Mouse (Mus musculus) kidney, postnatal 25 days (tissue): ENCODE measurements at regions not wholly inside any gene's neighbourhood (a gene's known extent, or its start where the extent isn't known, plus 50 kb on each side); places are given as distances from the start of the nearest gene placed in this dataset.

Experiments used
- DNase-seq, 2 experiments: peaks; one replicate each; pipeline ENCODE4 v3.0.0; 2021; ENCODE audit warnings: mixed read lengths in 2 of 2

GRCm38 (mm10) chr13:60427755-60428385 lies 173.9 kb upstream of the Dapk1 start:
- DNase-seq, result no peak

GRCm38 (mm10) chr13:60429148-60429547 lies 172.6 kb upstream of the Dapk1 start:
- peak in 1 of 2 experiments; percentile 15 for DNase-seq

GRCm38 (mm10) chr13:60431412-60431811 lies 170.3 kb upstream of the Dapk1 start:
- no peak for DNase-seq

- no peak for DNase-seq
Observed at GRCm38 (mm10) chr13:60434221-60435210, 167.2 kb upstream of the Dapk1 start.

GRCm38 (mm10) chr13:60435333-60435732 lies 166.4 kb upstream of the Dapk1 start:
- no peak for DNase-seq

- DNase-seq, result no peak
Observed at GRCm38 (mm10) chr13:60438177-60438576, 163.6 kb upstream of the Dapk1 start.

- no peak for DNase-seq
Observed at GRCm38 (mm10) chr13:60440586-60440985, 161.2 kb upstream of the Dapk1 start.

GRCm38 (mm10) chr13:60445164-60445563 lies 156.6 kb upstream of the Dapk1 start:
- DNase-seq, result no peak

GRCm38 (mm10) chr13:60446926-60447325 lies 154.8 kb upstream of the Dapk1 start:
- DNase-seq, result no peak

GRCm38 (mm10) chr13:60450721-60451506 lies 150.8 kb upstream of the Dapk1 start:
- DNase-seq, result peak; percentile 31 to 55

GRCm38 (mm10) chr13:60453821-60454483 lies 147.8 kb upstream of the Dapk1 start:
- DNase-seq, result peak in 1 of 2 experiments; percentile 10

GRCm38 (mm10) chr13:60455033-60455619 lies 146.6 kb upstream of the Dapk1 start:
- peak; percentile 64 to 76 for DNase-seq

GRCm38 (mm10) chr13:60455863-60456551 lies 145.7 kb upstream of the Dapk1 start:
- peak in 1 of 2 experiments; percentile 11 for DNase-seq

GRCm38 (mm10) chr13:60457277-60457676 lies 144.5 kb upstream of the Dapk1 start:
- DNase-seq, result peak in 1 of 2 experiments; percentile 16

GRCm38 (mm10) chr13:60459002-60459401 lies 142.7 kb upstream of the Dapk1 start:
- peak in 1 of 2 experiments; percentile 15 for DNase-seq

GRCm38 (mm10) chr13:60466553-60467313 lies 135.0 kb upstream of the Dapk1 start:
- peak in 1 of 2 experiments; percentile 21 for DNase-seq

- DNase-seq, result peak; percentile 53 to 56
Observed at GRCm38 (mm10) chr13:60467821-60468579, 133.7 kb upstream of the Dapk1 start.

- no peak for DNase-seq
Observed at GRCm38 (mm10) chr13:60470426-60471398, 131.0 kb upstream of the Dapk1 start.
